11 mouse cellular contexts compared by ENCODE assay signal in the genomic region with DNA sequence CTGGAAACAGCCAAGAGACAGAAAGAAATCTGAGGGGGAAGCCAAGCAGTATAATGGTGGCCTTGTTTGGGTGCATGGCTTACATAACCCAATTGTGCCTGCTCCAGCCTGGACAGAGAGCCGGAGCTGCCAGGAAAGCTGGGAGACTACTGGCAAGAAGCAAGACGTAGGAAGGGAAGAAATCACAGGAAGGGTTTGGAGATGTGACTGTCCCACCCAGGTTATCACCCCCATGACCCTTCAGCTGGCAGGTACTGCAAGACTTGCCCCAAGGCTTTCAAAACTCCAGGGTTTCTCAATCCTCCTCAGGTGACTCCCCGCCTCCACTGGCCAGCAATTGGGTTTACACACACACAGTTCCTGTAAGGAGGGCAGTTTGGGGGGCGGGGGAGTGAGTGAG. TPM values are rescaled to one million over a fixed set of nuclear protein-coding genes. Genes with fewer than 3 reads are reported as not detected.
DNase-seq lines count a peak whose midpoint lies in the region; ATAC-seq and TF ChIP-seq lines count a peak whose summit lies in the region.
"Had no signal": no experiment of that assay in that cellular context is flagged by ENCODE, and none has a peak within 500 bp of the region (broad histone marks: within the 10 kb centered on the region; RNA-seq: fewer than 3 reads in every experiment).

Chil1 (plus strand) TSS at position 152 of the 400 bp plus-strand sequence.

- no peaks in the 10 kb centered on the region for H3K27me3 ChIP-seq in liver, embryonic 16.5 days (ENCODE audit: control insufficient read depth, insufficient read depth, low read depth, low read length)
- H3K27me3 ChIP-seq in liver, embryonic 12.5 days (replicated peaks), result peaks cover 31% of the 10 kb centered on the region; the same call in 1 of the 2 replicates
- 0 out of 2 replicates have a peak, but pooled peaks cover 6% of the 10 kb centered on the region for H3K27me3 ChIP-seq in limb, embryonic 10.5 days (ENCODE audit: low read depth, poor library complexity, severe bottlenecking)
- peaks cover 8% of the 10 kb centered on the region; the same call in 1 of the 2 replicates for H3K27me3 ChIP-seq in heart, embryonic 12.5 days (replicated peaks)

- TF ChIP-seq CTCF in olfactory bulb, adult 2 months (IDR thresholded peaks at IDR 0.05; ENCODE audit: insufficient read depth, low read depth, low read length), result no peak

- no peak for TF ChIP-seq POLR2A in olfactory bulb, adult 2 months (IDR thresholded peaks at IDR 0.05; ENCODE audit: insufficient read depth, low read depth, low read length)

- H3K9ac ChIP-seq in liver, embryonic 16.5 days (ENCODE audit: low read depth, low read length), result no peak within 1 kb of the TSS
- H3K9ac ChIP-seq in liver, embryonic 12.5 days, result no peak within 1 kb of the TSS
- no peak within 1 kb of the TSS for H3K9ac ChIP-seq in heart, embryonic 12.5 days
- H3K9ac ChIP-seq: neural tube, embryonic 13.5 days had no signal

- no peak within 1 kb of the TSS for H3K27ac ChIP-seq in liver, embryonic 16.5 days (ENCODE audit: low read length)
- no peak within 1 kb of the TSS for H3K27ac ChIP-seq in liver, embryonic 12.5 days
- peak within 1 kb of the TSS; percentile 53; the same call in 1 of the 2 replicates for H3K27ac ChIP-seq in limb, embryonic 10.5 days
- peak within 1 kb of the TSS; percentile 35 for H3K27ac ChIP-seq in olfactory bulb, adult 2 months (ENCODE audit: insufficient read depth, low read depth, low read length)
- no peak within 1 kb of the TSS for H3K27ac ChIP-seq in heart, embryonic 12.5 days (ENCODE audit: poor library complexity, severe bottlenecking)
- H3K27ac ChIP-seq: neural tube, embryonic 13.5 days had no signal

- H3K4me1 ChIP-seq in liver, embryonic 16.5 days (ENCODE audit: control insufficient read depth, low read depth, low read length), result no peaks in the 10 kb centered on the region
- peaks cover 8% of the 10 kb centered on the region for H3K4me1 ChIP-seq in liver, embryonic 12.5 days
- H3K4me1 ChIP-seq in limb, embryonic 10.5 days, result peaks cover 14% of the 10 kb centered on the region
- H3K4me1 ChIP-seq in olfactory bulb, adult 2 months (ENCODE audit: control insufficient read depth, insufficient read depth, low read length), result peaks cover 6% of the 10 kb centered on the region
- H3K4me1 ChIP-seq in heart, embryonic 12.5 days (replicated peaks), result peaks cover 11% of the 10 kb centered on the region
- H3K4me1 ChIP-seq: neural tube, embryonic 13.5 days had no signal

- no peak for ATAC-seq in liver, embryonic 16.5 days (ENCODE audit: low read depth)
- no peak for ATAC-seq in liver, embryonic 12.5 days
- ATAC-seq in heart, embryonic 12.5 days (ENCODE audit: insufficient number of reproducible peaks, low FRiP score), result no peak
- ATAC-seq: intestine, postnatal 0 days had no signal

- WGBS in liver, embryonic 16.5 days (ENCODE audit: insufficient replicate concordance), result 56% methylated on average over 4 of the region's 4 CpGs
- WGBS in liver, embryonic 12.5 days (ENCODE audit: insufficient replicate concordance), result 59% methylated on average over 4 of the region's 4 CpGs
- WGBS in limb, embryonic 10.5 days, result 54% methylated on average over 4 of the region's 4 CpGs
- WGBS in olfactory bulb, adult 2 months, result 57% methylated on average over 4 of the region's 4 CpGs
- WGBS in heart, embryonic 12.5 days, result 65% methylated on average over 4 of the region's 4 CpGs

- H3K4me2 ChIP-seq in liver, embryonic 16.5 days (ENCODE audit: low read depth, low read length), result no peak within 1 kb of the TSS
- no peak within 1 kb of the TSS for H3K4me2 ChIP-seq in liver, embryonic 12.5 days
- H3K4me2 ChIP-seq in heart, embryonic 12.5 days, result no peak within 1 kb of the TSS
- H3K4me2 ChIP-seq: neural tube, embryonic 13.5 days had no signal

- no peaks in the 10 kb centered on the region for H3K9me3 ChIP-seq in liver, embryonic 16.5 days (replicated peaks; ENCODE audit: control insufficient read depth, low read length)
- H3K9me3 ChIP-seq in liver, embryonic 12.5 days (replicated peaks), result no peaks in the 10 kb centered on the region
- no peaks in the 10 kb centered on the region for H3K9me3 ChIP-seq in limb, embryonic 10.5 days (replicated peaks)
- no peaks in the 10 kb centered on the region for H3K9me3 ChIP-seq in heart, embryonic 12.5 days (replicated peaks)
- H3K9me3 ChIP-seq: neural tube, embryonic 13.5 days had no signal

- no peaks in the 10 kb centered on the region for H3K36me3 ChIP-seq in liver, embryonic 16.5 days (ENCODE audit: control insufficient read depth, insufficient read depth)
- H3K36me3 ChIP-seq in liver, embryonic 12.5 days, result no peaks in the 10 kb centered on the region
- H3K36me3 ChIP-seq in limb, embryonic 10.5 days, result no peaks in the 10 kb centered on the region
- no peaks in the 10 kb centered on the region for H3K36me3 ChIP-seq in heart, embryonic 12.5 days
- H3K36me3 ChIP-seq: neural tube, embryonic 13.5 days had no signal

- no peak within 1 kb of the TSS for H3K4me3 ChIP-seq in liver, embryonic 16.5 days (ENCODE audit: low read depth, low read length)
- H3K4me3 ChIP-seq in liver, embryonic 12.5 days, result no peak within 1 kb of the TSS
- no peak within 1 kb of the TSS for H3K4me3 ChIP-seq in limb, embryonic 10.5 days
- no peak within 1 kb of the TSS for H3K4me3 ChIP-seq in olfactory bulb, adult 2 months (ENCODE audit: insufficient read depth, low read depth, low read length)
- H3K4me3 ChIP-seq in heart, embryonic 12.5 days, result no peak within 1 kb of the TSS
- H3K4me3 ChIP-seq: neural tube, embryonic 13.5 days had no signal

- peak; percentile 40 for DNase-seq in gastrocnemius, postnatal 25 days
- DNase-seq in gastrocnemius, postnatal 10 days, result no peak
- no peak for DNase-seq in limb, embryonic 10.5 days (ENCODE audit: low spot score)
- no peak for DNase-seq in cerebellum, postnatal 14 days
- DNase-seq: cerebellum, postnatal 36 days had no signal

RNA-seq across cellular contexts. Expression of gene Chil1, which starts in this region (rescaled TPM):
- total RNA-seq in gastrocnemius, postnatal 25 days (2021), result 1 to 10 TPM in 1 of 2 experiments, under 1 TPM in 1; 0.91 to 1.7 TPM
- 1 to 10 TPM; 1.9 TPM for total RNA-seq in gastrocnemius, postnatal 10 days (2021)
- polyA plus RNA-seq in liver, embryonic 16.5 days (2015; fragmentation: Nextera tagmentation; extraction: Ambion mirVana), result 16.1 and 19.9 TPM in 2 replicates
- polyA plus RNA-seq in liver, embryonic 12.5 days (2016; fragmentation: Nextera tagmentation; extraction: Ambion mirVana), result 1.4 and 1.5 TPM in 2 replicates
- 0.80 TPM in 1 of 2 replicates, not detected in the other for polyA plus RNA-seq in limb, embryonic 10.5 days (2016; fragmentation: Nextera tagmentation; extraction: Ambion mirVana)
- polyA plus RNA-seq in olfactory bulb, adult 2 months (2012; ENCODE audit: insufficient read depth, insufficient read length, low replicate concordance, missing spikeins), result not detected in 2 replicates
- polyA plus RNA-seq in heart, embryonic 12.5 days (2016; fragmentation: Nextera tagmentation; extraction: Ambion mirVana), result 1.2 and 1.3 TPM in 2 replicates

Comparison
In these comparisons a context has a peak if more than half of its experiments do, and no peak if none do; other contexts are left out.
1. H3K27ac ChIP-seq: peak in limb, embryonic 10.5 days (single experiment) and olfactory bulb, adult 2 months (single experiment); none in liver, embryonic 16.5 days (single experiment), liver, embryonic 12.5 days (single experiment) and heart, embryonic 12.5 days (single experiment).